Mouse (Mus musculus): ENCODE data around the gene Trub1.

DNA sequence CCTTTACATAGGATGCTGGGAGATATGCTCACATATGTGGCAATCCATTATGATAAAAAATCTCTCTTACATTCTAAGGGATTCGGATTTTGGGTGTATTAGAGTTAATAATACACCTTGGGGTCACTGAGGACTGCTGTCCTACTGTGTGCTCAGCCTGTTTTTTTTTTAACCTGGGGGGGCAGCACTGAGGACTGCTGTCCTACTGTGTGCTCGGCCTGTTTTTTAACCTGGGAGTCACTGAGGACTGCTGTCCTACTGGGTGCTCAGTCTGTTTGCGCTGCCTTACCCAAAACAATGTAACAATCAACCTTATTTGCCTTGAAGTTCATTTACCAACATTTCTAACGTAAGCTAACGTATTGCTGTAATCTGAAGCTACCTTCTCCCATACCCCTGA lies 47.5 kb downstream of the Trub1 start:
- TF ChIP-seq CTCF (IDR thresholded peaks at IDR 0.05; ENCODE audit: control insufficient read depth, insufficient read depth, insufficient read length): no peak
- no peak for TF ChIP-seq USF1 (IDR thresholded peaks at IDR 0.05; ENCODE audit: low read depth)
- TF ChIP-seq MYOG (IDR thresholded peaks at IDR 0.05; ENCODE audit: control insufficient read depth, extremely low read depth, insufficient read length): no peak
- no peak for TF ChIP-seq MAX (IDR thresholded peaks at IDR 0.05)
- no peak for TF ChIP-seq CEBPB (IDR thresholded peaks at IDR 0.05; ENCODE audit: low read depth)
- no peak for TF ChIP-seq MYOD1 (IDR thresholded peaks at IDR 0.05; ENCODE audit: control insufficient read depth, insufficient read length, low read depth)
